Mouse (Mus musculus) embryonic facial prominence, embryonic 13.5 days (tissue): ENCODE measurements around the gene Nol4l. TPM values are rescaled to one million over a fixed set of nuclear protein-coding genes. Genes with fewer than 3 reads are reported as not detected.

Source experiments
- ATAC-seq: fragments of 200-750 bp; cut with Nextera tagmentation; 2 replicates; pipeline ENCODE4 v1.8.0; 2017; ENCODE audit warnings: low read depth; ENCODE audit not compliant: insufficient number of reproducible peaks, insufficient read depth, low FRiP score, low TSS enrichment
- H3K27ac ChIP-seq: fragments of 300-500 bp; sonication (generic); 2 replicates; pipeline ENCODE4 v1.5.1; 2015; ENCODE audit warnings: moderate library complexity, mild to moderate bottlenecking, inconsistent platforms
- H3K27me3 ChIP-seq: fragments of 300-500 bp; sonication (generic); 2 replicates; pipeline ENCODE4 v1.6.1; 2015; ENCODE audit warnings: mild to moderate bottlenecking, inconsistent platforms
- H3K36me3 ChIP-seq: fragments of 300-500 bp; sonication (generic); 2 replicates; pipeline ENCODE4 v1.6.1; 2015; ENCODE audit warnings: mild to moderate bottlenecking, inconsistent platforms
- H3K4me1 ChIP-seq: fragments of 300-500 bp; sonication (generic); 2 replicates; pipeline ENCODE4 v1.6.1; 2015; ENCODE audit warnings: inconsistent platforms
- H3K4me2 ChIP-seq: fragments of 300-500 bp; sonication (generic); 2 replicates; pipeline ENCODE4 v1.6.1; 2015; ENCODE audit warnings: moderate library complexity, mild to moderate bottlenecking, inconsistent platforms
- H3K4me3 ChIP-seq: fragments of 300-500 bp; sonication (generic); 2 replicates; pipeline ENCODE4 v1.5.1; 2015; ENCODE audit warnings: mild to moderate bottlenecking, inconsistent platforms
- H3K9ac ChIP-seq: fragments of 300-500 bp; sonication (generic); 2 replicates; pipeline ENCODE4 v1.6.1; 2015; ENCODE audit warnings: mild to moderate bottlenecking, inconsistent platforms
- H3K9me3 ChIP-seq: fragments of 300-500 bp; sonication (generic); 2 replicates; pipeline ENCODE4 v1.6.1; 2016; ENCODE audit warnings: inconsistent platforms
- WGBS: fragments of 180-500 bp; shearing (Covaris S2); methylation state at CpG from one replicate; pipeline ENCODE4 v1.1.7; 2015; ENCODE audit warnings: mixed read lengths; 5-methylcytosine and 5-hydroxymethylcytosine counted together
- polyA plus RNA-seq: library from polyadenylated mRNA; unstranded; fragments of >200 nt; fragmentation: Nextera tagmentation; extraction: Ambion mirVana; gene quantifications from 2 replicates; pipeline ENCODE4 v1.2.1, GENCODE M21; 2015

Nol4l gene
- polyA plus RNA-seq, 1 experiment from 2014 or later, result 12.4 TPM

- H3K4me2 ChIP-seq, result no peak overlapping the region
- H3K4me1 ChIP-seq, result peaks cover 14% of the 10 kb centered on the region
- no peaks in the 10 kb centered on the region for H3K9me3 ChIP-seq
- H3K4me3 ChIP-seq, result no peak overlapping the region
- H3K27ac ChIP-seq, result no peak overlapping the region
- no peak overlapping the region for H3K9ac ChIP-seq
- no peaks in the 10 kb centered on the region for H3K36me3 ChIP-seq
- no peak for ATAC-seq
- no peaks in the 10 kb centered on the region for H3K27me3 ChIP-seq
- 86% methylated on average over 6 of the region's 6 CpGs for WGBS
Observed at GRCm38 (mm10) chr2:153448519-153448918, 81.3 kb downstream of the Nol4l start.

GRCm38 (mm10) chr2:153447719-153448118 is 82.1 kb downstream of the Nol4l start:
- no peaks in the 10 kb centered on the region for H3K9me3 ChIP-seq
- H3K4me3 ChIP-seq, result no peak overlapping the region
- no peak for ATAC-seq
- H3K9ac ChIP-seq, result no peak overlapping the region
- 89% methylated on average over 3 of the region's 3 CpGs for WGBS
- H3K27ac ChIP-seq, result no peak overlapping the region
- no peaks in the 10 kb centered on the region for H3K36me3 ChIP-seq
- no peak overlapping the region for H3K4me2 ChIP-seq
- no peaks in the 10 kb centered on the region for H3K27me3 ChIP-seq
- H3K4me1 ChIP-seq, result peaks cover 19% of the 10 kb centered on the region

- peak overlapping the region; percentile 35 for H3K27ac ChIP-seq
- H3K27me3 ChIP-seq, result no peaks in the 10 kb centered on the region
- H3K9me3 ChIP-seq, result no peaks in the 10 kb centered on the region
- peaks cover 31% of the 10 kb centered on the region for H3K4me1 ChIP-seq
- no peaks in the 10 kb centered on the region for H3K36me3 ChIP-seq
- ATAC-seq, result no peak
- peak overlapping the region; percentile 91; the same call in 1 of the 2 replicates for H3K4me3 ChIP-seq
- H3K4me2 ChIP-seq, result peak overlapping the region; percentile 88
- no peak overlapping the region for H3K9ac ChIP-seq
- WGBS, result 10% methylated on average over 4 of the region's 4 CpGs
Observed at GRCm38 (mm10) chr2:153446476-153446875, 83.3 kb downstream of the Nol4l start.

- ATAC-seq, result no peak
- Histone ChIP-seq H3K4me2 (peak overlapping the region; percentile 88), H3K27me3 (no peaks in the 10 kb centered on the region), H3K27ac (peak overlapping the region; percentile 97), H3K4me1 (peaks cover 36% of the 10 kb centered on the region), H3K9me3 (no peaks in the 10 kb centered on the region), H3K4me3 (peak overlapping the region; percentile 91), H3K9ac (peak overlapping the region; percentile 92), H3K36me3 (no peaks in the 10 kb centered on the region)
- WGBS, result under 1% methylated on average over 8 of the region's 8 CpGs
Observed at GRCm38 (mm10) chr2:153446017-153446408, 83.8 kb downstream of the Nol4l start.

GRCm38 (mm10) chr2:153445137-153446016 is 84.4 kb downstream of the Nol4l start:
- Histone ChIP-seq H3K27me3 (no peaks in the 10 kb centered on the region), H3K4me3 (peak overlapping the region; percentile 91), H3K4me2 (peak overlapping the region; percentile 88), H3K36me3 (no peaks in the 10 kb centered on the region), H3K9ac (peak overlapping the region; percentile 92), H3K9me3 (no peaks in the 10 kb centered on the region), H3K4me1 (peaks cover 42% of the 10 kb centered on the region), H3K27ac (peak overlapping the region; percentile 97)
- under 1% methylated on average over 58 of the region's 59 CpGs for WGBS
- ATAC-seq, result peak; percentile 70

- Histone ChIP-seq H3K27ac (peak overlapping the region; percentile 97), H3K4me3 (peak overlapping the region; percentile 91), H3K4me2 (peak overlapping the region; percentile 88), H3K27me3 (no peaks in the 10 kb centered on the region), H3K4me1 (peaks cover 47% of the 10 kb centered on the region), H3K9me3 (no peaks in the 10 kb centered on the region), H3K9ac (peak overlapping the region; percentile 92), H3K36me3 (no peaks in the 10 kb centered on the region)
- ATAC-seq, result peak; percentile 73
- under 1% methylated on average over 44 of the region's 64 CpGs for WGBS
Observed at GRCm38 (mm10) chr2:153444254-153445136, 85.3 kb downstream of the Nol4l start.

GRCm38 (mm10) chr2:153443434-153444240 is 86.1 kb downstream of the Nol4l start:
- Histone ChIP-seq H3K4me1 (peaks cover 52% of the 10 kb centered on the region), H3K4me3 (peak overlapping the region; percentile 91), H3K36me3 (no peaks in the 10 kb centered on the region), H3K27me3 (no peaks in the 10 kb centered on the region), H3K9ac (peak overlapping the region; percentile 92), H3K9me3 (no peaks in the 10 kb centered on the region), H3K4me2 (peak overlapping the region; percentile 88), H3K27ac (peak overlapping the region; percentile 97)
- ATAC-seq, result peak; percentile 52; the same call in 1 of the 2 replicates
- under 1% methylated on average over 59 of the region's 59 CpGs for WGBS

GRCm38 (mm10) chr2:153442720-153443119 is 87.1 kb downstream of the Nol4l start:
- Histone ChIP-seq H3K4me3 (peak overlapping the region; percentile 91), H3K4me1 (peaks cover 61% of the 10 kb centered on the region), H3K27me3 (no peaks in the 10 kb centered on the region), H3K9me3 (no peaks in the 10 kb centered on the region), H3K27ac (peak overlapping the region; percentile 97), H3K4me2 (peak overlapping the region; percentile 88), H3K36me3 (no peaks in the 10 kb centered on the region), H3K9ac (peak overlapping the region; percentile 92)
- WGBS, result 8% methylated on average over 5 of the region's 5 CpGs
- no peak for ATAC-seq

- 0 out of 2 replicates have a peak overlapping the region, but pooled peaks have one; percentile 10 for H3K4me3 ChIP-seq
- H3K27me3 ChIP-seq, result no peaks in the 10 kb centered on the region
- peaks cover 65% of the 10 kb centered on the region for H3K4me1 ChIP-seq
- peak overlapping the region; percentile 92; the same call in 1 of the 2 replicates for H3K9ac ChIP-seq
- peak overlapping the region; percentile 97 for H3K27ac ChIP-seq
- no peak for ATAC-seq
- WGBS, result 11% methylated on average over 3 of the region's 3 CpGs
- H3K9me3 ChIP-seq, result no peaks in the 10 kb centered on the region
- H3K4me2 ChIP-seq, result peak overlapping the region; percentile 88
- peaks cover 1% of the 10 kb centered on the region for H3K36me3 ChIP-seq
Observed at GRCm38 (mm10) chr2:153441228-153441627, 88.5 kb downstream of the Nol4l start.

- Histone ChIP-seq H3K4me3 (no peak overlapping the region), H3K27ac (peak overlapping the region; percentile 97), H3K9ac (0 out of 2 replicates have a peak overlapping the region, but pooled peaks have one; percentile 92), H3K4me2 (peak overlapping the region; percentile 88), H3K27me3 (no peaks in the 10 kb centered on the region), H3K4me1 (peaks cover 68% of the 10 kb centered on the region), H3K9me3 (no peaks in the 10 kb centered on the region), H3K36me3 (peaks cover 6% of the 10 kb centered on the region)
- 60% methylated on average over 2 of the region's 2 CpGs for WGBS
- ATAC-seq, result no peak
Observed at GRCm38 (mm10) chr2:153440755-153441154, 89.0 kb downstream of the Nol4l start.

GRCm38 (mm10) chr2:153437306-153437659 is 92.5 kb downstream of the Nol4l start:
- Histone ChIP-seq H3K27me3 (no peaks in the 10 kb centered on the region), H3K4me1 (peaks cover 91% of the 10 kb centered on the region), H3K27ac (peak overlapping the region; percentile 80), H3K9ac (peak overlapping the region; percentile 59), H3K36me3 (peaks cover 31% of the 10 kb centered on the region), H3K4me3 (peak overlapping the region; percentile 10; the same call in 1 of the 2 replicates), H3K9me3 (no peaks in the 10 kb centered on the region), H3K4me2 (peak overlapping the region; percentile 47)
- WGBS, result 26% methylated on average over 2 of the region's 2 CpGs
- no peak for ATAC-seq
